Mouse (Mus musculus): ENCODE results near the gene Nop16.

DNA sequence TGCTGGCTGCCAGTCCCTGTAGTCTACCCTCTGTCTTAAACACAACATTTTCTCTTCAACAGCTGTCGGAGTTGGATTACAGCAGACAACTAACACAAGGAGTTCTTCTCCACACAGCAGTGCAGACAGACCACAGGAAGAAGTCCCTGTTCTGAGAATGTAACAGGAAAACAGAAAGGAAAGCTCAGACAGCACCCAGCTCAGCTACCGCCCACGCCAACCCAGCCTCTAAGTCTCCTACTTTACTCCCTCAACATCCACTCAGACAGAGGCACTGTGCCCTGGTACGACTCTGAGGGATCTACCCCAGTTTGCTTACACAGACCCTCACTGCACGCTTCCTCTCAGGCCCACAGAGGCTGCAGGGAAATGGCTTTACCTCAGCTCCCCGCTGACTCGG, 29.3 kb downstream of the Nop16 start:
- no peak for TF ChIP-seq MAX (IDR thresholded peaks at IDR 0.05; ENCODE audit: low read depth)
- TF ChIP-seq POLR2A (IDR thresholded peaks at IDR 0.05; ENCODE audit: insufficient read length, low read depth): no peak
- no peak for TF ChIP-seq CEBPB (IDR thresholded peaks at IDR 0.05; ENCODE audit: insufficient read depth, poor library complexity, severe bottlenecking)
- TF ChIP-seq TCF12 (IDR thresholded peaks at IDR 0.05; ENCODE audit: insufficient read depth, poor library complexity, severe bottlenecking): no peak
- no peak for TF ChIP-seq MYOG (IDR thresholded peaks at IDR 0.05; ENCODE audit: control insufficient read depth in 1 of 3, insufficient read depth in 1 of 3, insufficient read length in 2 of 3, low read depth in 2 of 3)
- TF ChIP-seq POLR2AphosphoS2 (IDR thresholded peaks at IDR 0.05; ENCODE audit: insufficient read length, low read depth): no peak
- no peak for TF ChIP-seq SRF (IDR thresholded peaks at IDR 0.05; ENCODE audit: control insufficient read depth, insufficient read length, low read depth)
- no peak for TF ChIP-seq MYOD1 (IDR thresholded peaks at IDR 0.05; ENCODE audit: control insufficient read depth in 1 of 3, insufficient read length in 2 of 3, low read depth in 2 of 3)
- TF ChIP-seq REST (IDR thresholded peaks at IDR 0.05; ENCODE audit: insufficient read depth, insufficient read length): no peak
- no peak for TF ChIP-seq USF1 (IDR thresholded peaks at IDR 0.05; ENCODE audit: low read depth)
- no peak for TF ChIP-seq TCF3 (IDR thresholded peaks at IDR 0.05; ENCODE audit: insufficient read length, low read depth)

Measured in myocyte (in vitro differentiated cells).